Mouse (Mus musculus) WW6 (cell line): ENCODE measurements around the gene Cdk10.
A peak's percentile ranks its signal among the peaks of the same experiment; 100 is the strongest.
"Not testable (repeated sequence)": the region's sequence is repeated elsewhere in the genome, so short reads cannot be mapped to it uniquely, and the experiment has no call there.

Experiments
- DNase-seq: peaks from one replicate; pipeline ENCODE4 v3.0.0-alpha.2; 2013; ENCODE audit warnings: low read depth, low spot score

Gene Cdk10

GRCm38 (mm10) chr8:123224278-123225266, at the start of gene Cdk10:
TSS of gene Cdk10 (plus strand) at chr8:123224842.
- peak; percentile 81 for DNase-seq

GRCm38 (mm10) chr8:123181391-123181790, 43.3 kb upstream of the Cdk10 start:
- no peak for DNase-seq

- no peak for DNase-seq
These were observed 38.9 kb upstream of the Cdk10 start, which contains the start of gene Dpep1 for GRCm38 (mm10) chr8:123185566-123186409. TSS of gene Dpep1 (plus strand) at chr8:123186242.

GRCm38 (mm10) chr8:123188006-123188405, 36.6 kb upstream of the Cdk10 start:
- DNase-seq: no peak

GRCm38 (mm10) chr8:123188841-123189240, 35.8 kb upstream of the Cdk10 start:
- DNase-seq: no peak

- DNase-seq: peak; percentile 81
These were observed 34.0 kb upstream of the Cdk10 start for GRCm38 (mm10) chr8:123190678-123191077.

GRCm38 (mm10) chr8:123191908-123192307, 32.7 kb upstream of the Cdk10 start:
- no peak for DNase-seq

GRCm38 (mm10) chr8:123193771-123194170, 30.9 kb upstream of the Cdk10 start:
- DNase-seq: no peak

- DNase-seq: not testable (repeated sequence)
These were observed 27.6 kb upstream of the Cdk10 start for GRCm38 (mm10) chr8:123197016-123197415.

GRCm38 (mm10) chr8:123199864-123200263, 24.8 kb upstream of the Cdk10 start:
- DNase-seq: no peak

GRCm38 (mm10) chr8:123202288-123202687, 22.4 kb upstream of the Cdk10 start:
- peak; percentile 65 for DNase-seq

GRCm38 (mm10) chr8:123203571-123203970, 21.1 kb upstream of the Cdk10 start:
- DNase-seq: no peak

GRCm38 (mm10) chr8:123211876-123212275, 12.8 kb upstream of the Cdk10 start:
- DNase-seq: no peak

GRCm38 (mm10) chr8:123212321-123213117, 12.1 kb upstream of the Cdk10 start, which contains the start of the genes Chmp1a and Spata33:
TSS of gene Chmp1a (minus strand) at chr8:123212763.
TSS of gene Spata33 (plus strand) at chr8:123212832.
- peak; percentile 98 for DNase-seq

- no peak for DNase-seq
These were observed 11.4 kb upstream of the Cdk10 start for GRCm38 (mm10) chr8:123213118-123213772.

GRCm38 (mm10) chr8:123215430-123215829, 9.2 kb upstream of the Cdk10 start:
- DNase-seq: no peak

GRCm38 (mm10) chr8:123220917-123221316, 3.7 kb upstream of the Cdk10 start:
- no peak for DNase-seq

GRCm38 (mm10) chr8:123228416-123228815, 3.8 kb downstream of the Cdk10 start:
- no peak for DNase-seq

- not testable (repeated sequence) for DNase-seq
These were observed 5.7 kb downstream of the Cdk10 start for GRCm38 (mm10) chr8:123230326-123230725.

- DNase-seq: no peak
These were observed 7.1 kb downstream of the Cdk10 start for GRCm38 (mm10) chr8:123231742-123232141.

- DNase-seq: no peak
These were observed 7.9 kb downstream of the Cdk10 start for GRCm38 (mm10) chr8:123232553-123232952.
